Mouse (Mus musculus): ENCODE measurements around the gene B3galt4.

DNA sequence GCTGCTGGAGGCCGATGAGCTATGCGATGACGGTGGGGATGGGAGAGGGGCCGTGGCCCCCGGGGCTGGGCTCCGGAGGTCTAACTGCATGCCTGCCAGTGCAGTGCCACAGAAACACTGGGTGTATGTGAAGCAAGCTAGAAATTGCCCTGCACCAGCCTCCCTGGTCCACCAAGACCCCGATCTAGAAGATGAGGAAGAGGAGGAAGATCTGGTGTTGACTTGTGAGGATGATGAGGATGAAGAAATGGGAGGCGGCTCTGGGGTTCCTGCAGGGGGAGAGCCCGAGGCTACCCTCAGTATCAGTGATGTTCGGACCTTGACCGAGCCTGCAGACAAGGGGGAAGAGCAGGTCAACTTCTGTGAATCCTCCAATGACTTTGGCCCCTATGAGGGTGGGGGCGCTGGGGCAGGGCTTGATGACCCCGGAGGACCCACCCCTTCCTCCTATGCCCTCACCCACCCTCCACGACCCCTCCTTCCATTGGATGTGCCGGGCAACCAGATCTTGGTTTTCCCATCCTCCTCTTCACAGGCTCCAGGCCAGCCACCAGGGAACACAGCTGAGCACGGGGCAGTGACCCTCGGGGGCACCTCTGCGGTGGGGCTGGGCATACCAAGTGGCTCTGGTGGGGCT, 33.5 kb downstream of the B3galt4 start:
- TF ChIP-seq CTCF (conservative IDR thresholded peaks at IDR 0.05; ENCODE audit: low read length), result no peak
- TF ChIP-seq NANOG (IDR thresholded peaks at IDR 0.05; ENCODE audit: borderline replicate concordance, low read length), result no peak
- no peak for TF ChIP-seq POU5F1 (IDR thresholded peaks at IDR 0.05; ENCODE audit: borderline replicate concordance, low read length)

Measured in E14TG2a.4 (cell line).